In genomic region chr12:33592938-33593337, GRCm38 (mm10) we compare ENCODE assay signal across 8 mouse cellular contexts.
DNase-seq lines count a peak whose midpoint lies in the region; ATAC-seq lines count a peak whose summit lies in the region.
"Had no signal": no experiment of that assay in that cellular context is flagged by ENCODE, and none has a peak within 500 bp of the region (broad histone marks: within the 10 kb centered on the region; RNA-seq: fewer than 3 reads in every experiment).

No protein-coding gene starts in this region.

- H3K4me2 ChIP-seq in forebrain, embryonic 11.5 days (ENCODE audit: low read depth, low read length, severe bottlenecking), result no peak overlapping the region
- H3K4me2 ChIP-seq in hindbrain, embryonic 16.5 days (ENCODE audit: low read length), result peak overlapping the region; percentile 14
- peak overlapping the region; percentile 27 for H3K4me2 ChIP-seq in neural tube, embryonic 12.5 days (replicated peaks)

- no peak overlapping the region for H3K4me3 ChIP-seq in forebrain, embryonic 11.5 days (ENCODE audit: low read depth, low read length)
- H3K4me3 ChIP-seq in hindbrain, embryonic 16.5 days (ENCODE audit: low read length), result no peak overlapping the region
- H3K4me3 ChIP-seq in neural tube, embryonic 12.5 days, result no peak overlapping the region

- no peaks in the 10 kb centered on the region for H3K9me3 ChIP-seq in forebrain, embryonic 11.5 days (ENCODE audit: control insufficient read depth, low read length)
- H3K9me3 ChIP-seq in hindbrain, embryonic 16.5 days (ENCODE audit: control insufficient read depth, low read length), result no peaks in the 10 kb centered on the region; the same call in 1 of the 2 replicates
- no peaks in the 10 kb centered on the region for H3K9me3 ChIP-seq in neural tube, embryonic 12.5 days

- DNase-seq in layer of hippocampus, adult 9-10 months (ENCODE audit: low spot score), result peak; percentile 10
- no peak for DNase-seq in layer of hippocampus, postnatal 14 days (ENCODE audit: low spot score in 2 of 2)
- DNase-seq in forebrain, embryonic 11.5 days (ENCODE audit: low spot score), result peak; percentile 56

- H3K27ac ChIP-seq in forebrain, embryonic 11.5 days (ENCODE audit: low read depth, low read length), result no peak overlapping the region
- no peak overlapping the region for H3K27ac ChIP-seq in hindbrain, embryonic 16.5 days (ENCODE audit: low read depth, low read length)
- H3K27ac ChIP-seq in neural tube, embryonic 12.5 days, result no peak overlapping the region
- H3K27ac ChIP-seq: liver, embryonic 14.5 days had no signal

- 0 out of 2 replicates have a peak, but pooled peaks have one; percentile 36 for ATAC-seq in forebrain, embryonic 11.5 days (replicated peaks; ENCODE audit: low FRiP score)
- ATAC-seq in hindbrain, embryonic 16.5 days, result peak; percentile 27; the same call in 1 of the 2 replicates
- no peak for ATAC-seq in neural tube, embryonic 12.5 days (ENCODE audit: low FRiP score, low read depth)
- ATAC-seq in megakaryocyte progenitor cell, adult 5-6 weeks (replicated peaks; ENCODE audit: poor library complexity), result no peak
- ATAC-seq in erythroid progenitor cell, adult 5-6 weeks (replicated peaks; ENCODE audit: low FRiP score, poor library complexity, severe bottlenecking), result no peak

- peaks cover 4% of the 10 kb centered on the region; the same call in 1 of the 2 replicates for H3K4me1 ChIP-seq in forebrain, embryonic 11.5 days (replicated peaks; ENCODE audit: control insufficient read depth, insufficient read depth, low read length)
- no peaks in the 10 kb centered on the region; the same call in 1 of the 2 replicates for H3K4me1 ChIP-seq in hindbrain, embryonic 16.5 days (ENCODE audit: control insufficient read depth, insufficient read depth, low read depth, low read length)
- peaks cover 3% of the 10 kb centered on the region; the same call in 1 of the 2 replicates for H3K4me1 ChIP-seq in neural tube, embryonic 12.5 days

- no peaks in the 10 kb centered on the region for H3K27me3 ChIP-seq in forebrain, embryonic 11.5 days (ENCODE audit: control insufficient read depth, insufficient read depth, low read length)
- H3K27me3 ChIP-seq in hindbrain, embryonic 16.5 days (replicated peaks; ENCODE audit: control insufficient read depth, insufficient read depth, low read length), result no peaks in the 10 kb centered on the region
- H3K27me3 ChIP-seq in neural tube, embryonic 12.5 days (replicated peaks), result no peaks in the 10 kb centered on the region

- H3K36me3 ChIP-seq in forebrain, embryonic 11.5 days (ENCODE audit: control insufficient read depth, insufficient read depth, low read length), result no peaks in the 10 kb centered on the region
- no peaks in the 10 kb centered on the region for H3K36me3 ChIP-seq in hindbrain, embryonic 16.5 days (ENCODE audit: control insufficient read depth, insufficient read depth, low read length)
- no peaks in the 10 kb centered on the region for H3K36me3 ChIP-seq in neural tube, embryonic 12.5 days

- 63% methylated on average over 17 of the region's 17 CpGs for WGBS in forebrain, embryonic 11.5 days
- WGBS in hindbrain, embryonic 16.5 days, result 53% methylated on average over 17 of the region's 17 CpGs
- WGBS in neural tube, embryonic 12.5 days, result 54% methylated on average over 17 of the region's 17 CpGs

- H3K9ac ChIP-seq in forebrain, embryonic 11.5 days (ENCODE audit: low read length), result no peak overlapping the region
- H3K9ac ChIP-seq in hindbrain, embryonic 16.5 days (ENCODE audit: low read depth, low read length), result no peak overlapping the region
- no peak overlapping the region for H3K9ac ChIP-seq in neural tube, embryonic 12.5 days
- H3K9ac ChIP-seq: liver, embryonic 14.5 days had no signal

Comparison
In these comparisons a context has a peak if more than half of its experiments do, and no peak if none do; other contexts are left out.
1. DNase-seq: peak in layer of hippocampus, adult 9-10 months (single experiment) and forebrain, embryonic 11.5 days (single experiment); none in layer of hippocampus, postnatal 14 days (0 of 2).
2. ATAC-seq: peak in forebrain, embryonic 11.5 days (single experiment) and hindbrain, embryonic 16.5 days (single experiment); none in neural tube, embryonic 12.5 days (single experiment), megakaryocyte progenitor cell, adult 5-6 weeks (single experiment) and erythroid progenitor cell, adult 5-6 weeks (single experiment).